Mouse (Mus musculus) liver, embryonic 16.5 days (tissue): ENCODE results near the gene Olfr631. TPM values are rescaled to one million over a fixed set of nuclear protein-coding genes. Genes with fewer than 3 reads are reported as not detected.
"Not testable (repeated sequence)": the region's sequence is repeated elsewhere in the genome, so short reads cannot be mapped to it uniquely, and the experiment has no call there.

Source experiments
- ATAC-seq: fragments of 200-750 bp; cut with Nextera tagmentation; 2 replicates; pipeline ENCODE4 v1.8.0; 2017; ENCODE audit warnings: low read depth, mild to moderate bottlenecking, moderate number of reproducible peaks, moderate library complexity
- H3K27ac ChIP-seq: fragments of 300-500 bp; sonication (generic); 2 replicates; pipeline ENCODE4 v1.5.1; 2014; ENCODE audit warnings: mild to moderate bottlenecking, low read length
- H3K27me3 ChIP-seq: fragments of 300-500 bp; sonication (generic); 2 replicates; pipeline ENCODE4 v1.6.1; 2014; ENCODE audit warnings: low read depth, low read length, mixed read lengths; ENCODE audit not compliant: control insufficient read depth, insufficient read depth
- H3K36me3 ChIP-seq: fragments of 300-500 bp; sonication (generic); 2 replicates; pipeline ENCODE4 v1.6.1; 2014; ENCODE audit warnings: mild to moderate bottlenecking; ENCODE audit not compliant: control insufficient read depth, insufficient read depth
- H3K4me1 ChIP-seq: fragments of 300-500 bp; sonication (generic); 2 replicates; pipeline ENCODE4 v1.6.1; 2014; ENCODE audit warnings: low read depth, low read length, mixed read lengths; ENCODE audit not compliant: control insufficient read depth
- H3K4me2 ChIP-seq: fragments of 300-500 bp; sonication (generic); 2 replicates; pipeline ENCODE4 v1.6.1; 2014; ENCODE audit warnings: low read depth, low read length, mixed read lengths
- H3K4me3 ChIP-seq: fragments of 300-500 bp; sonication (generic); 2 replicates; pipeline ENCODE4 v1.5.1; 2014; ENCODE audit warnings: low read depth, mild to moderate bottlenecking, low read length
- H3K9ac ChIP-seq: fragments of 300-500 bp; sonication (generic); 2 replicates; pipeline ENCODE4 v1.6.1; 2014; ENCODE audit warnings: low read depth, low read length
- H3K9me3 ChIP-seq: fragments of 300-500 bp; sonication (generic); replicated peaks from 2 replicates; pipeline ENCODE4 v1.6.1; 2016; ENCODE audit warnings: low read length; ENCODE audit not compliant: control insufficient read depth
- WGBS: fragments of 180-500 bp; shearing (Covaris S2); extraction: QIAGEN DNeasy Blood & Tissue Kit; methylation state at CpG from one replicate; pipeline ENCODE4 v1.1.7; 2014; ENCODE audit not compliant: insufficient replicate concordance; 5-methylcytosine and 5-hydroxymethylcytosine counted together
- polyA plus RNA-seq: library from polyadenylated mRNA; unstranded; fragments of >200 nt; fragmentation: Nextera tagmentation; extraction: Ambion mirVana; gene quantifications from 2 replicates; pipeline ENCODE4 v1.2.1, GENCODE M21; 2015

The Olfr631 gene
- polyA plus RNA-seq, 1 experiment from 2014 or later, result not detected

GRCm38 (mm10) chr7:103944137-103944536 lies 15.5 kb downstream of the Olfr631 start, which contains the start of gene Olfr633:
Gene Olfr633 (plus strand): TSS chr7:103944437.
- Histone ChIP-seq H3K4me1 (peaks cover 6% of the 10 kb centered on the region; the same call in 1 of the 2 replicates), H3K9me3 (no peaks in the 10 kb centered on the region), H3K4me2 (no peak within 1 kb of the TSS), H3K27ac (no peak within 1 kb of the TSS), H3K9ac (no peak within 1 kb of the TSS), H3K4me3 (no peak within 1 kb of the TSS), H3K27me3 (no peaks in the 10 kb centered on the region), H3K36me3 (no peaks in the 10 kb centered on the region)
- no peak for ATAC-seq

GRCm38 (mm10) chr7:103966873-103967272 lies 38.2 kb downstream of the Olfr631 start:
- H3K4me1 ChIP-seq, H3K4me3 ChIP-seq, H3K9me3 ChIP-seq, H3K27ac ChIP-seq, ATAC-seq, H3K9ac ChIP-seq, H3K27me3 ChIP-seq, H3K36me3 ChIP-seq, H3K4me2 ChIP-seq: not testable (repeated sequence)
- 86% methylated on average over 22 of the region's 22 CpGs for WGBS

GRCm38 (mm10) chr7:103970852-103971251 lies 42.2 kb downstream of the Olfr631 start, which contains the start of gene Olfr635:
Gene Olfr635 (plus strand): TSS chr7:103971152.
- H3K4me2 ChIP-seq, result no peak within 1 kb of the TSS
- no peak within 1 kb of the TSS for H3K4me3 ChIP-seq
- WGBS, result 59% methylated on average over 1 of the region's 1 CpGs
- no peaks in the 10 kb centered on the region for H3K27me3 ChIP-seq
- H3K9ac ChIP-seq, result no peak within 1 kb of the TSS
- H3K9me3 ChIP-seq, result no peaks in the 10 kb centered on the region
- no peak for ATAC-seq
- no peaks in the 10 kb centered on the region for H3K4me1 ChIP-seq
- no peaks in the 10 kb centered on the region for H3K36me3 ChIP-seq
- no peak within 1 kb of the TSS for H3K27ac ChIP-seq

- 8% methylated on average over 1 of the region's 1 CpGs for WGBS
Measured at GRCm38 (mm10) chr7:103971782-103972181, 43.2 kb downstream of the Olfr631 start.

More at GRCm38 (mm10) chr7:103971782-103972181, 43.2 kb downstream of the Olfr631 start:
- no peak overlapping the region for H3K4me2 ChIP-seq
- H3K4me1 ChIP-seq, result no peaks in the 10 kb centered on the region
- H3K9me3 ChIP-seq, result no peaks in the 10 kb centered on the region
- no peaks in the 10 kb centered on the region for H3K27me3 ChIP-seq
- no peak for ATAC-seq
- H3K27ac ChIP-seq, result no peak overlapping the region
- H3K9ac ChIP-seq, result no peak overlapping the region
- no peaks in the 10 kb centered on the region for H3K36me3 ChIP-seq
- no peak overlapping the region for H3K4me3 ChIP-seq

Other genes starting within 250 kb of the Olfr631 start
- not detected in 2 replicates for gene Olfr625-ps1, start 246.1 kb upstream of the Olfr631 start, polyA plus RNA-seq
- not detected in 2 replicates for gene Olfr243, start 214.2 kb upstream of the Olfr631 start, polyA plus RNA-seq
- gene Olfr628, start 198.5 kb upstream of the Olfr631 start, polyA plus RNA-seq, result not detected in 2 replicates
- 0.07 TPM in 1 of 2 replicates, not detected in the other for gene Olfr629, start 183.9 kb upstream of the Olfr631 start, polyA plus RNA-seq
- not detected in 2 replicates for gene Olfr630, start 171.5 kb upstream of the Olfr631 start, polyA plus RNA-seq
- not detected in 2 replicates for gene Olfr69, start 157.2 kb upstream of the Olfr631 start, polyA plus RNA-seq
- gene Olfr68, start 149.1 kb upstream of the Olfr631 start, polyA plus RNA-seq, result not detected in 2 replicates
- gene Olfr67, start 137.0 kb upstream of the Olfr631 start, polyA plus RNA-seq, result not detected in 2 replicates
- 43,947 and 47,652 TPM in 2 replicates for gene Hbb-bt, start 114.8 kb upstream of the Olfr631 start, polyA plus RNA-seq
- gene Hbb-bs, start 100.7 kb upstream of the Olfr631 start, polyA plus RNA-seq, result 113,562 and 115,549 TPM in 2 replicates
- gene Hbb-bh2, start 88.3 kb upstream of the Olfr631 start, polyA plus RNA-seq, result 0.22 TPM in 1 of 2 replicates, not detected in the other
- 24.9 and 31.8 TPM in 2 replicates for gene Hbb-bh1, start 85.7 kb upstream of the Olfr631 start, polyA plus RNA-seq
- gene Hbb-y, start 75.6 kb upstream of the Olfr631 start, polyA plus RNA-seq, result 114 and 115 TPM in 2 replicates
- gene Olfr66, start 42.6 kb upstream of the Olfr631 start, polyA plus RNA-seq, result not detected in 2 replicates
- not detected in 2 replicates for gene Olfr64, start 34.3 kb upstream of the Olfr631 start, polyA plus RNA-seq
- not detected in 2 replicates for gene Olfr65, start 25.3 kb upstream of the Olfr631 start, polyA plus RNA-seq
- 0.18 and 0.29 TPM in 2 replicates for gene Olfr632, start 5.5 kb downstream of the Olfr631 start, polyA plus RNA-seq
- not detected in 2 replicates for gene Olfr633, start 15.6 kb downstream of the Olfr631 start, polyA plus RNA-seq
- gene Olfr635, start 42.3 kb downstream of the Olfr631 start, polyA plus RNA-seq, result not detected in 2 replicates
- gene Olfr638, start 69.9 kb downstream of the Olfr631 start, polyA plus RNA-seq, result not detected in 2 replicates
- gene Olfr639, start 88.5 kb downstream of the Olfr631 start, polyA plus RNA-seq, result not detected in 2 replicates
- not detected in 2 replicates for gene Olfr640, start 96.7 kb downstream of the Olfr631 start, polyA plus RNA-seq
- gene Olfr641, start 106.6 kb downstream of the Olfr631 start, polyA plus RNA-seq, result not detected in 2 replicates
- not detected in 2 replicates for gene Olfr642, start 123.8 kb downstream of the Olfr631 start, polyA plus RNA-seq
- gene 4930516K23Rik, start 132.6 kb downstream of the Olfr631 start, polyA plus RNA-seq, result not detected in 2 replicates
- gene Olfr644, start 143.0 kb downstream of the Olfr631 start, polyA plus RNA-seq, result not detected in 2 replicates
- not detected in 2 replicates for gene Olfr645, start 156.6 kb downstream of the Olfr631 start, polyA plus RNA-seq
- gene Olfr646, start 176.0 kb downstream of the Olfr631 start, polyA plus RNA-seq, result not detected in 2 replicates
- not detected in 2 replicates for gene Ubqln5, start 201.0 kb downstream of the Olfr631 start, polyA plus RNA-seq
- gene Olfr643, start 208.6 kb downstream of the Olfr631 start, polyA plus RNA-seq, result not detected in 2 replicates
- not detected in 2 replicates for gene Ubqln3, start 214.5 kb downstream of the Olfr631 start, polyA plus RNA-seq
- not detected in 2 replicates for gene Ubqlnl, start 221.7 kb downstream of the Olfr631 start, polyA plus RNA-seq
- gene Olfm5, start 236.0 kb downstream of the Olfr631 start, polyA plus RNA-seq, result not detected in 2 replicates